Mouse (Mus musculus) yolk sac, embryonic 10.5 days (tissue): ENCODE data around the gene Nek6.

Experiments used
- DNase-seq: peaks from one replicate; pipeline ENCODE4 v3.0.0-alpha.2; 2017; ENCODE audit warnings: low spot score

Nek6 gene

DNA sequence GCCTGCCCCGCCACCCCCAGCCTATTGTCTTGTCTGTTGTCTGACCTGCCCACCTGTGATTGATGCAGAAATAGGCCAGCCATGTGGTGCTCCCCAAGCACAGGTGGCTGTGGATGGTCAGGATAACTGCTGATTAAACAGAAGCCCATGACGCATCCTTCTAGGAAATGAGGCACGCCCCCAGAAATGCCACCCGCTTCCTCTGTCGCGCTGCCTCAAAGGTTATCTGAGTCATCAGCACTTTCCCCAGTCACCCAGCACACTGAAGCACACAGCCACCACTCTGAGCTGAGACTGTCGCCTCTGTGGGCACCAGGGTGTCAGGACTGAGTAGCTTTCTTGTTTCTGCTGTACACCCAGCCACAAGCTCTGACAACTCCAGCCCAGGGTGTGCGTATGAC is 24.9 kb downstream of the Nek6 start:
- DNase-seq = peak; percentile 84

DNA sequence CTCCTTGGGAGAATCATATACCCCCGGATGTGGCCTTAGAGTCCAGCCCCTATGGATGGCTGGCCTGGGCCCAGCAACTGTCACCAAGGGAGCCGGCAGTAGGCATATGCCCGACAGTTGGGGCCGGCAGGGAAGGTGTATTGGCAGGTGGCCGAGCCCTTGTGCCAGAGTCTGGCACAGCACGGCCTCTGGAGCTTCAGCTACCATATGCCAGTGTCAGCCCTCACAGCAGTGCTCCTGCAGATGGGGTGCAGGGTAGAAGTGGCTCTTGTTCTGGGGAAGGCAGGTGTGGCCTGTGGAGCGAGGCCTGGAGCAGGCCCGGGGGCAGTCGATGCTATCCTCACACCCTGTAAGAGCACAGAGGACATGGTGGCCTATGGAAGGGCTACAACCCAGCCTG is 28.2 kb downstream of the Nek6 start:
- DNase-seq = no peak

DNA sequence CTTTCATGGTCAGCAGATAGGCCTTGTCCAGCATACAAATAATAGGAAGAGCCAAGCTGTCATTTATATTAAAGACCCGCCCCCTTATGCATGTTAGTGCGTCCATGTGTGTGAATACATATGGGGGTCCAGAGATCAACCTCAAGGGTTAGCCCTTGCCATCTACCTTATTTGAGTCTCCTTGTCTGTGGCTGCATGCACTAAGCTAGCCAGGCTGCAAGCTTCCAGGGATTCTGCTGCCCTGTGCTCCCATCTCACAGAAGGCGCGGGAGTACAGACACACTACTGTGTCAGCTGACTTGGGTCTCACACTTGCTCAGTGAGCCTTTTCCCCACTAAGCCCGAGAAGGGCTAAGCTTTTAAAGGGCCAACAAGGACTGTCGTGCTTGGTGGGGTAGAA is 29.2 kb downstream of the Nek6 start:
- DNase-seq = no peak

DNA sequence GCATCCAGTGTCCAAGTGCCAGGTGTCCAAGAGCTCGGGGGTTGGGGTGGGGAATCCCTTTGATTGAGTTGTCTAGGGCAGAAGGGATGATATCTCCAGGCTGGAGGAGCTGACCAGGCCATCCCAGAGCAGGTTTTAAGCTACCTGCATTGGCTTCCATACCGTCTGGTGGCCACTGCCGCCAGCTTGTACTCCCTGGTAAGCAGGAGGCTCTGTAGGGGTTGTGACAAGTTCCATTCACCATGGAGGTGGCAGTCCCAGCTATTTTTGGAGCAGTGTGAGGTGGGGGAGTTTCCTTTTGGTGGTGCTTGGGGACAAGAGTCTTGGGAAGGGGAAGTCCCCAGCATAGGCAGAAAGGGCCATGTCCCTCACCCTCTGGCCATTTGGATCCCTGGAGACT is 29.7 kb downstream of the Nek6 start:
- DNase-seq = no peak

DNA sequence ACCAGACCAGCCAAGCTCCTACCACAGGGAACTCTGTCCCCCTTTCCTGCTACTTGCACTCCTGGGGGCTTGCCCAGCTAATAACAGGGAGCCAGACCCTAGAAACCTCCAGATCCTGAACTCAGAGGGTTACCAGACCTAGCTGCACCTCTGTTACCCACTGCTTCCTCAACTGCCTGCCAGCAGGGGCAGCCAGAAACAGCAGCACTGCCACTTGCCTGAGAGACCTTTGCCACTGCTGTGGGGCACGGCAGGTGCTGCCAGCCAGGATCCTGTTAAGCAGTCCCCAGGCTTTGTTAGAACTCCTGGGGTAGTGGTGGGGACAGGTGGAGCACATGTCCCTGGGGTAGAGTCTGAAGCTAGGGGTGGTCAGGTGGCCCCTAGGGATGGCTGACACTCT is 30.1 kb downstream of the Nek6 start:
- DNase-seq = no peak

DNA sequence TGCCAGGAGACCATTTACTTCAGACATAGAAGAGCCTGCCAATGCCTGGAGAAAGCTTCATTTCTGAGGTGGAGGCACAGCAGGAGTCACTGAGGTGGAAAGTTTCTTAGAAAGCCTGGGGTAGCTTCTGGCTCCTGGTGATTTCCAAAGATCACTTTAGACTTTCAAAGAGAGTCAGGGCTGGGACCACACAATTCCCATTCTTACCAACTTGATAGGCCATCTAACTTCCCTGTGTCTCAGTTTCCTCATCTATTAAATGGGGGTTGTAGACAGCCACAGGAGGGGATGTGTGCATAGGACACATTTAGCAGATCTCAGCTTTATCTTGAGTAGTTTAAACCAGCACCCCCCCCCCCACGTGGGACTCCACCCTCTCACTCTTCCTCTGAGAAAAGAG is 30.9 kb downstream of the Nek6 start:
- no peak for DNase-seq

DNA sequence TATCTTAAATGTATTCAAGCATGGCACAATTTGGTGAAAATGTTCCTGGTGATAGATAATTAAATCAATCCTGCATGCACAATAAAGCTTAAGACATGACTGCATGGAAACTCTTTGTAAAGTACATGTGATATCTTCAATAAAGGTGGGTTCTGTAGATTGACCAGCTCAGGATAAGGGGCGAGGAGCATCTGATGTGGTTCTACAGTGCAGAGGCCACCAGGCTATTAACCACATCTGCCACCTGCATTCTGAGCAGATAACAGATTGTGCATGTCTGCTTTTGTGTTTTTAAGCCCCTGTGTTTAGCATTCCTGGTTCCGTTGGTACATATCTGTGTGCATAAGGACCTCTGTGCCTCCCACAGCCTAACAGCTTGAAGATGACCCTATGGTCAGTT is 31.7 kb downstream of the Nek6 start:
- DNase-seq = no peak

DNA sequence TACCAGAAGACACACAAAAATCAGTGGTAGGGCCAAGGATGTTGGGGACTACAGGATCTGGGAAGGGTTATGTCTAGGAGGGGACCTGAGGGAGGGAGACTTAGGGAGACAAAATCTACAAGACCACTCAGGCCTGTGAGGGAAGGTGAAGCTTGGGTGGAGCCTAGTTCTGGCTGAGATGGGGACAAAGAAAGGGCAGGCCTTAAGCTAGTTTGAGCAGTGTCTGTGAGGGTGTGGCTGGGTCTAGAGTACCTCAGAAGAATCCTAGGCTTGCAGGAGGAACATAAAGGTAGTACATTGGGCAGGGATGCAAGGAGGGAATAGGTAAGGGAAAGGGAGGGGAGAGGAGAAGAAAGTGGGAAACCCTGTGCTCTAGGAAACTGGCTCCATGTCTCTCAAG is 32.9 kb downstream of the Nek6 start:
- no peak for DNase-seq

DNA sequence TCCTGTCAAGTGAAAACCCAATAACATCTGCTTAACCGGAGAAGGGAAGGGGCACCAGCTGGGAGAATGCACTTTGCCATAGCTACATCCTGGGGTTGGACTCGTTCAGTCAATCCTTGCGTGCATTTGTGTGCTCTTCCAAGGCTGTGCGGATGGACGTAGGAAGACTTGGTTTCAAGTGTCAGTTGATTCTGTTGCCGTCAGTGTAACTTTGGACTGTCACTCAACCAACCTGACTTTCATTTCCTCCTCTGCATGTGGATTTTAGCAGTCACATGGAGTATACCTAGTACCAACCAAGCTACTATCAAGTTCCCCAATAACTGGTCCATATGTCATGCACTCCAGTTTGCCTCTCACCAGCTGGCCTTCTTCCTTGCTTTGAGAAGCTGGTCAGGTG is 33.5 kb downstream of the Nek6 start:
- DNase-seq = no peak

DNA sequence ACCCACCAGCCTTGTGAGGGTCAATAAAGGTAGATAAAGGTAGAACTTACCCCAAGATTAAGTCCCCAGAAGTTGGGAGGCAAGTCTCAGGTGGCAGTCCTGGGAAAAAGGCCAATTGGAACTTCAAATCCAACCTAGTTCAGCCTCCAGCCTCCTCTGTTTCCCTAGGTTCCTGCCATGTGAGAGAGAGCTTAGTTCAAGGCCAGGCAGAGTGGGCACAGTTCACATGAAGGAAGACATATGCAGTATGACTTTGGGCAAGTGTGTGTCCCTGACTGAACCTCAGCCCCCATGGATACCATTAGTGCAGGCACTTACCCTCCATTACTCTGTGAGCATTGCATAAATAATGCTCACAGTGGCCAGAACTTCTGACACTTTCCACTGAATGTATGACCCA is 34.3 kb downstream of the Nek6 start:
- no peak for DNase-seq

DNA sequence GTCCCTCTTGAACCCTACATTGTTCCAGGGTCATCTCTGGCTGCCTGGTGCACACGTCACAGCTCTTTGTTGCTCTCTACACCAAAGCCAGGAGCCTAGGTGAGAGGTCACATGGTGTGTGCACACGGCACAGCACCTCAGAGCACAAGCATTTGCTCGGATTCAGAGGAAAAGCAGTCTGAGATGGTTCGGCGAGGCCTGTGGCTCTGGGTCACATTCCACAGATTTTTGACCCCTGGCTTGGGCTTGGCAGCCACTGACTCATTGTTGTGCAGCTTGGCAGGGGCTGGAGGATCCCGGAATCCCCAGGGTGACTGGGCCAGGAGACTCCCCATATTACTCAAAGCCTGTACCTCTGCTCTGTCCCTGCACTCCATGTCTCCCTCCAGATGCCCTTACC is 34.8 kb downstream of the Nek6 start:
- peak; percentile 76 for DNase-seq

DNA sequence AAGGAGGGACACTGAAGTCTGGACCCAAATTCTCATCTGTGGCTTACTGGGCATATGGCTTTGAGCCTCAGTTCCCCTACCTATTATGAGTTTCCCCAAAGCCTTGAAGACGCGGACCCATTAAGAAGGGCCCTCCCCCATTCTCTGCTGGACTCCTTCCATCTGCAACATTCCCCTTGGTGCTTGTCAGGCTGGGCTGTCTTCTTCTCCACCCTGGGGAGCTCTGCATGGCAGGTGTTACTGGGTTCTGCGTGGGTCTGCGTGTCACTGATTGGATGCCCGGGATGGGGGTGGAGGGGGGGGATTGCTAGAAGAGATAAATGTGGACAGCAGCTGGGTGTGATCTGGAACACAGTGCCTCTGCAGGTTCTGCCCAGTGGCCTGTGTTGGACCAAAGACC is 35.3 kb downstream of the Nek6 start:
- no peak for DNase-seq

DNA sequence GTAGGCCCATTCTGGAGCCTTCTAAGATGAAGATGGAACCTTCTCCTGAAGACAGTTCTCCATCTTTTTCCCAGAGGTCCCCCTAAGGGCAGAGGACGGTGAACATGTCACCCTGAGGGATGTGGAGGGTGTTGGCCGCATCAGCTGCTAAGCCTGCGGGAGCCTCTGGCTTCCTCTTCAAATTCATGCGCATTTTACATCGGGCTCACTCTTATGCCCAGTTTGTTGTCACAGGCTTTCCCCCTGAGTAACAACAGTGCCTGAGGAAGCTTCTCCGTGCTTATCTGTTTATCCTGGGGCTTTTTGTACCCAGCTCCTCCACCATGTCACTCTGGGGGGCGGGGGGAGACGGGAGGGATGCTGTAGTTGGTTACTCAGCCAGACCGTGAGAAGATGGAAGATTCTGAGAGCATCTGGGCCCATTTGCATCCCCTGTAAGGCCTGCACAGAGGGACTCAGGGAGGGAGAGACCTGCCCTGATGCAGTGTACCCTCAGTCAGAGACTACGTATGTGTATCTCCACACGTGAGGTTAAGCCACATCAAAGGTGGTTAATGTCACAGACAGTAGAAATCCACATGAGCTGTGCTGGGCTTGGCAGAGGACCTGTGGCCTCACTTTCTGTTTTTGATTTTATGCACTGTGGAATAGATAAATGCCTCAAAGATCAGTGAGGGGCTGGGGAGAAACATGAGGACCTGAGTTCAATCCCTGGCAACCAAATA is 36.5 kb downstream of the Nek6 start:
- DNase-seq = no peak

DNA sequence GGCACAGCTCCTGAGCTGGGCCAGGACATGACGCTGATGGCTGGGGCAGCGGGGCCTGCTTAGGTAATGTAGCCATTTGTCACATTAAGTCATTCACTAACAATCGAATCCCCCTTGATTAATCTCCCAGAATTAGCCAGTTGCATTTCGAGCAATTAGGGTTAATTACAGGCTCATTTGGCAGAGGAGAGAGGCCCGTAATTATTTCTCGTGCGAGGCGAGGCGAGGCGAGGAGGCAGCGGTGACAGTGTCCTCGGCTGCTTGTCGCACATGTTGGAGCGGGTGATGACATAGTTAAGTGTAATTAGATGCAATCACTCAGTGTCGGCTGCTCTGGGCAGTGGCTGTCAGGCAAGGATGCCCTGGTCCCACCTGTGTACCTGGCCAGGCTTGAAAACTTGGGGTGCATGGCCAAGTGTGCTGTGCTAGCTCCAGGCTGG is 40.6 kb downstream of the Nek6 start:
- no peak for DNase-seq

DNA sequence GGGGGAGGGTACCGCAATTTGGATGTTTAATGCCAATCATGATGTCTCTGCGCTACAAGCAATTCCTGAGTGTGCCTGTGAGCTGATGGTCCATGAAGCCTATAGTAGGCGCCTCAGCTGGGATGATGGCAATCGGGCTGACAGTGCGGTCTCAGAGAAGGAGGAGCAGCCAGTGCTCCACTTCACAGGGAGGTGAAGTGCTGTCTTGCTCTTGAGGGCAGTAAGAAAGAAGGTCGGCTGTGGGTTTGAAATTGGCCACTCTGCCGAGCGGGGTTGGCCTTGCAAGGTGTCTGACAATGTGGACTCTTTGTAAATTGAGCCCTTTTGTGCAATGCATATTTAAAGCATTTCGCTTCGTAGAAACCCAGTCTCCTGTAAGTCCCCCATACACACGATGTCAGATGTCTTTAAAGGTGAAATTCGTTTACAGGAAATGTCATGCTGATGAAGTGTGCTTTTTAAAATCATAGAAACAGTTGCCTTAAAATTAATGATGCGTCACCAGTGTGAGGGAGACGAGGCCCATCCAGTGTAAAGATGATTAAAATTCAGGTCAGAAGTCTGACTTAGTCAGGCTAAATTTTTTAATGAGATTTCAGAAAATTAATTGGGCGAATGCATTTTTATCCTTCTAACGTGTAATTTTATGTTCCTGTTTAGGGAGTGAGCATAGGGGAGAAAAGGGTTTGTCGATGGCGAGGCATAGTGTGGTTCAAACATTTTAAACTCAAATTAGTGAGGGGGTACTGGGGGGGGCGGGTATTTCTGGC is 43.0 kb downstream of the Nek6 start:
- DNase-seq = no peak

DNA sequence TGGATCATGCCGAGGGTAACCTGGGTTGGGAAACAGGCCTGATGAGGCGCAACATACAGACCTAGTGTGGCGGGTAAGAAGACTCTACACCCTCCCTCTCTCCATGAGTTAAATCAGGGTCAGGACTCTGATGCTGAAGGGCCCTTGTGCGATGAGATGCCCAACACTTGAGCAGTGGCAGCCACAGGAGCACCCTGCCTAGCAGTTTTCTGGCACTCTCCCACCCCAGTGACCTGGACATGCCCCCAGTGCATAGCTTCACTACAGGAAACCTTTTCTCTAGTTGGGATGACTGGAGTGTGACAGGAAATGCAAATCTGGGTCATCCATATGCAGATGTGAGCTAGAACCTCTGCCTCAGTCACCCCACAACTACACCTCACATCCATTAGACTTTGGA is 44.2 kb downstream of the Nek6 start:
- no peak for DNase-seq

DNA sequence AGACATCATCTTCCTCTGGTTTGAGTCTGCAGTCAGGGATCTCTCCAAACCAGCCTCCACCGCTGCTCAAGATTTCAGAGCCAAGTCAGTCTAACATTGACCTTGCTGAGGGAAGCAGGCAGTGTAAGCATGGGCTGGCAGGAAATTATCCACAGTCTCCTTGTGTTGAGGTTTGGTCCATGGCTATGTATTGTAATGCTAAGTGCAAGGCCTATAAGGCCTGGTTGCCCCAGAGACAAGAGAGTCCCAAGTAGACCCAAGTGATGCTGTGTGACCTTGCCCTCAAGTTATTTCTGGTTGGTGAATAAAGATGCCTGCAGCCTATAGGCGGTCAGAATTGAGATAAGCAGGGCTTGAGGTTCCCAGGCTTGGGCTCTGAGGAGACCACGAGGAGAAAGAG is 45.3 kb downstream of the Nek6 start:
- DNase-seq = no peak

DNA sequence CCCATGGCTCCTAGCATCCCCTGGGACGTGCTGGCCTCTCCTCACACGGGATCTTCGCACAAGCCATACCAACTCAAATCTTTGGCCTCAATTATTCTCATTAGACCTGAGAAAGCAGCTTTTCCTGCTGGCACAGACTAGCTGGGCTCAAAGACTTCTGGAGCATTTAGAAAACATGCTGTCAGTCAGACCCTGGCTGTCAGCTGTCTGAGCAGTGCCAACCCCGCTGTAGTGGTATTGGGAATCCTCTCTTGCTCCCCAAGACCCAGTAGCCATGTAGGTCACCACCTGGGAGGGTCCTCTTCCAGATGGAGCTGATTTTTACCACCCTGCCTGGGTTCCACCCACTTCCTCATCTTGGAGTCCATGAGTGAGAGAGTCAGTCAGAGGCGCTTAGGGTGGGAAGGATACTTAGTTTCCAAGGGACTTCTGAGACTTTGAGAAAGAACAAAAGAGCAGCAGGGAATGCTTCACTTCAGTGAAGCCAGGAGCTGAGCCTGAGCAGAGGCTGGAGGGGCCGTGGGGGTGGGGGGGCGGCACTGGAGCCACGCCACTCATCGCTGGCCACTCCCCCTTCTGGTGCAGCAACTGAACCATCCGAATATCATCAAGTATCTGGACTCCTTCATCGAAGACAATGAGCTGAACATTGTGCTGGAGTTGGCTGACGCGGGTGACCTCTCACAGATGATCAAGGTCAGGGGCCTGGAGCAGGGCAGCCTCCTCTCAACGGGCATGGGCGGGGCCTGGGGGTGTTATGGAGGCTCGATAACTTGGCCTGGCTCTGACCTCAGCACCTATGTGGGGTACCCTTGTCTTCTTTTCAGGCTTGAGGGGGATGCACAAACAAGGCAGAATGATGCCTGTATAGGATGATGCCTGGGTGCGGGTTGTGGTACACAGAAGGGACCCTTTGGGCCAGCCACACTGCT is 49.1 kb downstream of the Nek6 start:
- DNase-seq = no peak

DNA sequence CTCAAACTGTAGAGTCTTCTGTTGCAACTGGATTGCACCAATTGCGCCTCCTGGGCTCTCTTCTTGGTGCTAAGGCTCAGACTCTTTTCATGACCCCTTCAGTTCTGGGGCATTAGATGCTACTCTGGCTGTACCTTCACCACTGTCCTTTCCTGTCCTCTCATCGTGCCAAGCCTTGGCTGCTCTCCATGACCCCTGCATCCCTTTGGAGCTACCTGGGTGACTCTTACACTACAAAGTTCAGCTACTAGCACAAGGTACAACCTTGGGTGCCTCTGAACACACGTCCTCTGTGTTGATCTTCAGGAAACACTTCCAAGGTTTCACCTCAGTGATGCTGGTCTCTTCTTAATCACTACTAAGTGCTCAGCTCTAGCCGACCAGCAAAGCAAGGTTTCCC is 51.2 kb downstream of the Nek6 start:
- DNase-seq = no peak

DNA sequence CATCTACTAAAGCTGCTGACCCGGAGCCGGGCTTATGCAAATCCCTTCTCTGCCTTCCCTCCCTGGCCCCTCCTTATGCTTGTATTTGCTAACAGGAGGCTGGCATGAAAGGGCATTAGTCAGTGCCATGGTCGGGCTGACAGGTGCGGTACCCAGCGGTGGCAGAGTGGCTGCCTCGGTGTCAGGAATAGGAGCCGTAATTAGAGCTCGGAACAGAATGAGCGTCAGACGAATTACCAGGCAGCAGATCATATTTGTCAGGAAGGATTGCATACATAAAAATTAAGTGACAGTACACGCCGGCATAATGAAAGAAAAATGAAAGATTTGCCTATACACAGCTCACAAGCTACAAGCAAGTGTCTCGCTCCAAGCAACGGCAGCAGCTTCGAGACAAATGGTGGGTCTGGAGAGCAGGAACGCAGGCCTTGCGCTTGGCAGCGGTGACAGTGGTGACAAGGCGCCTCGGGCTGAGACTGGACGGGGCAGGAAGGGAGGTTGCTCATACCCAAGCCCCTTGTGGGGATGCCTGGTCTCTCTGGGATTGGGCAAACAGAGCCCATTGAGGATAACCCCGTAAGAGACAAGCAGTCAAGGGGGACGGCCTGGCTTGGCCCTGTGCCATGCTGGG is 60.6 kb downstream of the Nek6 start:
- DNase-seq = no peak

DNA sequence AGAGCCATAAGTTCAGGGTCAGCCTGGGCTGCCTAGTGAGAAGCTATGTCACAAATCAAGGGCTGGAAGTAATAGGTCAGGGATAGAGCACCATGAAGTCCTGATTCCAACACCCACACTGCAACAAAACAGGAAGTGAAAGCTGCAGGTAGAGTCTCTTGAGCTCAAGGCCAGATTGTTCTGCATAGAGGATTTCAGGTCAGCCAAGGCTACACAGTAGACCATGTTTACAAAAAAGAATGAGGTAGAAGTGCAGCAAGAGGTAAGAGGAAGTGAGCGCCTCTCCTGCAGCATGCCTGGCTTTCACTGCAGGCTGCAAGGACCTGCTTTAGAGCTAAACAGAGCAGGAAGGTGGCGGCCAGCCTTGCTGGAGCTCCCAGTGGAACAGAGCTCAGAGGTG is 63.3 kb downstream of the Nek6 start:
- DNase-seq = no peak
